Mouse (Mus musculus): ENCODE measurements around the gene Atr. TPM values are rescaled to one million over a fixed set of nuclear protein-coding genes. Genes with fewer than 3 reads are reported as not detected.

The Atr gene
- total RNA-seq (2021), result 1 to 10 TPM; 3.7 to 4.0 TPM
- long read RNA-seq, experiment 1, result 0 reads
- long read RNA-seq, experiment 2, partial matches to known transcripts, result 2 of 3 reads
- long read RNA-seq, experiment 2, other reads (novel, unspliced or antisense), result 1 of 3 reads

- peak; percentile 93 for DNase-seq
These were observed at the start of gene Atr for GRCm38 (mm10) chr9:95857414-95858026. Atr (plus strand) TSS chr9:95857597.

GRCm38 (mm10) chr9:95809596-95809995 is 47.8 kb upstream of the Atr start:
- DNase-seq, result no peak

- no peak for DNase-seq
These were observed 45.6 kb upstream of the Atr start for GRCm38 (mm10) chr9:95811817-95812216.

- DNase-seq, result no peak
These were observed 43.5 kb upstream of the Atr start for GRCm38 (mm10) chr9:95813721-95814531.

GRCm38 (mm10) chr9:95815015-95815673 is 42.3 kb upstream of the Atr start:
- no peak for DNase-seq

- no peak for DNase-seq
These were observed 41.7 kb upstream of the Atr start for GRCm38 (mm10) chr9:95815706-95816105.

GRCm38 (mm10) chr9:95822531-95822930 is 34.9 kb upstream of the Atr start:
- DNase-seq, result no peak

GRCm38 (mm10) chr9:95827565-95827964 is 29.8 kb upstream of the Atr start:
- no peak for DNase-seq

- no peak for DNase-seq
These were observed 24.6 kb upstream of the Atr start for GRCm38 (mm10) chr9:95832758-95833157.

- no peak for DNase-seq
These were observed 22.6 kb upstream of the Atr start for GRCm38 (mm10) chr9:95834799-95835198.

- DNase-seq, result no peak
These were observed 21.7 kb upstream of the Atr start for GRCm38 (mm10) chr9:95835741-95836140.

GRCm38 (mm10) chr9:95839424-95839823 is 18.0 kb upstream of the Atr start:
- DNase-seq, result no peak

GRCm38 (mm10) chr9:95844825-95845460 is 12.5 kb upstream of the Atr start, which contains the start of gene Pls1:
Pls1 (minus strand) TSS chr9:95845311.
- DNase-seq, result peak; percentile 57

- DNase-seq, result no peak
These were observed 11.7 kb upstream of the Atr start for GRCm38 (mm10) chr9:95845711-95846110.

GRCm38 (mm10) chr9:95851671-95852070 is 5.7 kb upstream of the Atr start:
- DNase-seq, result no peak

- DNase-seq, result no peak
These were observed 4.5 kb upstream of the Atr start for GRCm38 (mm10) chr9:95852896-95853295.

GRCm38 (mm10) chr9:95854891-95855290 is 2.5 kb upstream of the Atr start:
- no peak for DNase-seq

GRCm38 (mm10) chr9:95856004-95856403 is 1.4 kb upstream of the Atr start:
- no peak for DNase-seq

- DNase-seq, result no peak
These were observed 702 bp downstream of the Atr start for GRCm38 (mm10) chr9:95858027-95858570.

- DNase-seq, result no peak
These were observed 20.8 kb downstream of the Atr start for GRCm38 (mm10) chr9:95878246-95878645.

- DNase-seq, result no peak
These were observed 25.4 kb downstream of the Atr start for GRCm38 (mm10) chr9:95882751-95883150.

- DNase-seq, result no peak
These were observed 40.0 kb downstream of the Atr start for GRCm38 (mm10) chr9:95897392-95897791.
